Mouse (Mus musculus): ENCODE measurements at regions not wholly inside any gene's neighbourhood (a gene's known extent, or its start where the extent isn't known, plus 50 kb on each side); places are given as distances from the start of the nearest gene placed in this dataset.

- DNase-seq (ENCODE audit: low spot score) = no peak
Observed at GRCm38 (mm10) chr6:31085063-31085759, 126.3 kb upstream of the Klf14 start.

GRCm38 (mm10) chr6:31085760-31086108, 126.9 kb upstream of the Klf14 start:
- no peak for DNase-seq (ENCODE audit: low spot score)

- no peak for DNase-seq (ENCODE audit: low spot score)
Observed at GRCm38 (mm10) chr6:31086283-31086682, 127.4 kb upstream of the Klf14 start.

- no peak for DNase-seq (ENCODE audit: low spot score)
Observed at GRCm38 (mm10) chr6:31086798-31087360, 128.0 kb upstream of the Klf14 start.

- DNase-seq (ENCODE audit: low spot score) = no peak
Observed at GRCm38 (mm10) chr6:31087511-31087910, 128.6 kb upstream of the Klf14 start.

GRCm38 (mm10) chr6:31088147-31088972, 129.5 kb upstream of the Klf14 start:
- no peak for DNase-seq (ENCODE audit: low spot score)

GRCm38 (mm10) chr6:31088973-31089368, 130.1 kb upstream of the Klf14 start:
- no peak for DNase-seq (ENCODE audit: low spot score)

GRCm38 (mm10) chr6:31090288-31090687, 131.4 kb upstream of the Klf14 start:
- DNase-seq (ENCODE audit: low spot score) = no peak

- DNase-seq (ENCODE audit: low spot score) = no peak
Observed at GRCm38 (mm10) chr6:31090791-31091190, 131.9 kb upstream of the Klf14 start.

- no peak for DNase-seq (ENCODE audit: low spot score)
Observed at GRCm38 (mm10) chr6:31092324-31092723, 133.4 kb upstream of the Klf14 start.

- no peak for DNase-seq (ENCODE audit: low spot score)
Observed at GRCm38 (mm10) chr6:31092760-31093159, 133.9 kb upstream of the Klf14 start.

- no peak for DNase-seq (ENCODE audit: low spot score)
Observed at GRCm38 (mm10) chr6:31095943-31096714, 137.3 kb upstream of the Klf14 start.

GRCm38 (mm10) chr6:31096787-31097186, 137.9 kb upstream of the Klf14 start:
- no peak for DNase-seq (ENCODE audit: low spot score)

- no peak for DNase-seq (ENCODE audit: low spot score)
Observed at GRCm38 (mm10) chr6:31097254-31097653, 138.4 kb upstream of the Klf14 start.

GRCm38 (mm10) chr6:31098106-31098505, 139.2 kb upstream of the Klf14 start:
- no peak for DNase-seq (ENCODE audit: low spot score)

GRCm38 (mm10) chr6:31100084-31100579, 141.3 kb upstream of the Klf14 start:
- peak; percentile 59 for DNase-seq (ENCODE audit: low spot score)

GRCm38 (mm10) chr6:31100749-31101148, 141.9 kb upstream of the Klf14 start:
- peak; percentile 37 for DNase-seq (ENCODE audit: low spot score)

GRCm38 (mm10) chr6:31106144-31106836, 147.4 kb upstream of the Klf14 start:
- no peak for DNase-seq (ENCODE audit: low spot score)

- no peak for DNase-seq (ENCODE audit: low spot score)
Observed at GRCm38 (mm10) chr6:31106856-31107359, 148.0 kb upstream of the Klf14 start.

- no peak for DNase-seq (ENCODE audit: low spot score)
Observed at GRCm38 (mm10) chr6:31107360-31107759, 148.5 kb upstream of the Klf14 start.

GRCm38 (mm10) chr6:31107916-31108685, 149.2 kb upstream of the Klf14 start:
- no peak for DNase-seq (ENCODE audit: low spot score)

Data from MN1 (cell line).